Mouse (Mus musculus) inflammation-experienced regulatory T-cells, adult 16 weeks (primary cell): ENCODE measurements around the gene Olfr836. TPM values are rescaled to one million over a fixed set of nuclear protein-coding genes. Genes with fewer than 3 reads are reported as not detected.

Source experiments
- polyA plus RNA-seq: library from polyadenylated mRNA; unstranded; fragments of 100-300 nt; shearing (Covaris generic); gene quantifications from one replicate; pipeline ENCODE4 v1.2.1, GENCODE M21; 2017

Gene Olfr836
- polyA plus RNA-seq = not detected

DNA sequence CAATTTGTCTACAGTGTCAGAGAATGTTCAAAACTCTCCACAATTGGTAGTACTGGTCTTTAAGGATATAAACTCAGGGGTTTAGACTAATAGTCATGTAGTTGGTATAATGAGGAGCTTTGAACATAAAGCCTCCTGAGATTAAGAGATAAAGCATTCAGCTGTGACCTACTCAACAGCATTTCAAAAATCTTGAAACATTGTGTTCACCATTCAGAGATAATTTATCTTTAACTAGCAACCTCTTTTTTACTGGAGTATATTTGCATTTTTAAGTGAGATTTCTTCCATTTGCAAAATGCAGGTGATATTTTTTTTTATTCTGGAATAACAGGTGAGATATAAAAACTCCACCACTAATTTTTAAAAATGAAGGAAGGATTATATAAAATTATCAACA, at the start of gene Olfr836:
Olfr836 (plus strand) TSS at position 301 of the 400 bp plus-strand sequence.

DNA sequence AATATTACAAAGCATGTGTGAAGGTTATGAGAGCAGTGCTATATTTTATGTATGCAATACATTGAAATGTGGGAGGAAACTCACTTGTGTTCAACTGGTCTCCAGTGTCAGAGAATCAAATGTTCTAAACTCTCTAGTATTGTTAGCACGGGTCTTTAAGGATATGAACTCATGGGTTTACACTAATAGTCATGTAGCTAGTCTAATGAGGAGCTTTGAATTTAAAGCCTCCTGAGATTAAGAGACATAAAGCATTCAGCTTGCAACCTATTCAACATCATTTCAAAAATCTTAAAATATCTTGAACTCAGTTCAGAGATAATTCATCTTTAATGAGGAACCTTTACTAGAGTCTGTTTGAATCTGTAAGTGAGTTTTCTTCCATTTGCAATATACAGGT, 15.8 kb downstream of the Olfr836 start, which contains the start of gene Olfr837:
Olfr837 (plus strand) TSS at position 301 of the 400 bp plus-strand sequence.

Other genes with a start within 250 kb of the Olfr836 start
- gene Olfr830, start 245.7 kb upstream of the Olfr836 start, polyA plus RNA-seq = not detected
- not detected for gene Olfr832, start 183.3 kb upstream of the Olfr836 start, polyA plus RNA-seq
- gene Olfr834, start 132.4 kb upstream of the Olfr836 start, polyA plus RNA-seq = not detected
- gene Olfr835, start 87.6 kb upstream of the Olfr836 start, polyA plus RNA-seq = not detected
- not detected for gene Olfr837, start 15.9 kb downstream of the Olfr836 start, polyA plus RNA-seq
- gene Olfr839-ps1, start 56.9 kb downstream of the Olfr836 start, polyA plus RNA-seq = not detected
- gene Olfr843, start 131.6 kb downstream of the Olfr836 start, polyA plus RNA-seq = not detected
- gene Olfr844, start 196.0 kb downstream of the Olfr836 start, polyA plus RNA-seq = not detected
- not detected for gene Olfr845, start 216.1 kb downstream of the Olfr836 start, polyA plus RNA-seq
- gene Olfr846, start 243.6 kb downstream of the Olfr836 start, polyA plus RNA-seq = not detected